Mouse (Mus musculus): ENCODE measurements at regions not wholly inside any gene's neighbourhood (a gene's known extent, or its start where the extent isn't known, plus 50 kb on each side); places are given as distances from the start of the nearest gene placed in this dataset.

DNA sequence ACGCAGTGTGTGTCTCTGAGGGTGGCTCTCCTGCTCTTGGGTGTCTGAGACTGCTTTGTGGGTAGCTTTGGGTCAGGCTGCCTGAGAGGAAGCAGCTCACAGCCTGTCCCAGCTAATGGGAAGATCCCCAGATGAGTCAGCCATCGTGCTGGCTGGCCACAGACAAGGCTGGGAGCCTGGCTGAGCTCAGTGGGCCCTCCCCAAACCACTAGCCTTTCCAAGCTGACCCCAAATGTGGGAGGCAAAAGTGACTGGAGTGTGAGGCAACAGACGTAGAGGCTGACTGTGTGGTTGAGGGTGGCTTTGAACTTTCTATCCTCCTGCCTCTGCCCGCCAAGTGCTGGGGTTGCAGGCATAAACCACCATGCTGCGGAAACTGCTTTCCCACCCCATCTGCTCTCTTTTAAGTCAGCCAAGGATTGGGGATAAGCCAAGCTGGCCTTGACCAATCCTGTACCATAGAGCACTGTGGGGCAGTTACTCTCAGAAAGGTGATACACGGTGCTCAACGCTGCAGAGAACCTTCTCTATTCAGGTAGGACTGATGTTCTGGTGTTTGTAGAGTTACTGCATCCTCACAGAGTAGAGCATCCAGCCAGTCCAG is 163.0 kb downstream of the Tpra1 start:
- Histone ChIP-seq H3K27me3 (no peaks in the 10 kb centered on the region), H3K4me3 (no peak overlapping the region), H3K4me1 (no peaks in the 10 kb centered on the region), H3K27ac (no peak overlapping the region), H3K9me3 (0 out of 2 replicates have a peak, but pooled peaks cover 4% of the 10 kb centered on the region), H3K9ac (no peak overlapping the region), H3K36me3 (no peaks in the 10 kb centered on the region), H3K4me2 (no peak overlapping the region)
- ATAC-seq (ENCODE audit: insufficient number of reproducible peaks, insufficient read depth, low FRiP score, low TSS enrichment, low read depth) = no peak
- 77% methylated on average over 7 of the region's 7 CpGs for WGBS

DNA sequence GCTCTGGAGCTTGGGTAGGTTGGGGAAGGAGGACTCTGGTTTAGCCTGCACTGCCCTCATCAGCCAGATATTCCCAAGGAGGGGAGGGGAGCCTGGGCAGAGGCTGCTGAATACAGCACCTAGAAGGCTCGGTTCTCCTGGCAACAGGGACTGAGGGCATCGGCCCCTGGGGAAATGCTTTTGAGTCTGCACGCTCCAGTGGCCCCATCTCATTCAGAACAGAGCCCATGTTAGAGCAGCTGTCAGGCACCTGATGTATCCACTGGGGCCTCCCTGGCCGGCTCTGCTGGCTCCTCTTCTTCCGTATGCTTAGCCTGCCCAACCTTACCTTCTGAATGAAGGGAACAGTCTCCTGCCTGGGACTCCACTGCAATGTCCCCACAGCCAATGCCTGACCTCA is 164.5 kb downstream of the Tpra1 start:
- Histone ChIP-seq H3K4me3 (no peak overlapping the region), H3K27ac (no peak overlapping the region), H3K36me3 (no peaks in the 10 kb centered on the region), H3K4me2 (no peak overlapping the region), H3K9ac (no peak overlapping the region), H3K4me1 (no peaks in the 10 kb centered on the region), H3K27me3 (no peaks in the 10 kb centered on the region), H3K9me3 (0 out of 2 replicates have a peak, but pooled peaks cover 4% of the 10 kb centered on the region)
- no peak for ATAC-seq (ENCODE audit: insufficient number of reproducible peaks, insufficient read depth, low FRiP score, low TSS enrichment, low read depth)
- 59% methylated on average over 5 of the region's 5 CpGs for WGBS

DNA sequence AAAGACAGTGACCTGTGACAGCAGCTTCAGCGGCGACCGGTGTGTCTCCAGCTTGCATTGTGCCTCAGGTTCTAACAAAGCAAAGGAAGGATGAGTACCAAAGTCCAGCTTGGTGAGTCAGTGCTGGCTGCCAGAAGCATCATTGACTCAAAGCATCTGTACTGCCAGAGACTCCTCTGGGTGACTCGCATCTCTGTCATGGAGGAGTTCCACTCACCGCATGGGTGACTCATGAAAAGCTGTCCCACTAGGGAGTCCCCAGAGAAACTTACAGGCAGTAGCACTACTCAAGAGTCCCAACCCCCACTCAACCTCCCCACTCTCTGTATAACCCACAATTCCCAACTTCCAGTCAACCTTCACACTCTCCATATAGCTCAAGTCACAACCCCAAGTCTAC is 166.2 kb downstream of the Tpra1 start:
- Histone ChIP-seq H3K4me1 (no peaks in the 10 kb centered on the region), H3K9me3 (0 out of 2 replicates have a peak, but pooled peaks cover 4% of the 10 kb centered on the region), H3K4me2 (no peak overlapping the region), H3K27ac (no peak overlapping the region), H3K36me3 (no peaks in the 10 kb centered on the region), H3K27me3 (no peaks in the 10 kb centered on the region), H3K9ac (no peak overlapping the region), H3K4me3 (no peak overlapping the region)
- no peak for ATAC-seq (ENCODE audit: insufficient number of reproducible peaks, insufficient read depth, low FRiP score, low TSS enrichment, low read depth)
- 96% methylated on average over 5 of the region's 5 CpGs for WGBS

DNA sequence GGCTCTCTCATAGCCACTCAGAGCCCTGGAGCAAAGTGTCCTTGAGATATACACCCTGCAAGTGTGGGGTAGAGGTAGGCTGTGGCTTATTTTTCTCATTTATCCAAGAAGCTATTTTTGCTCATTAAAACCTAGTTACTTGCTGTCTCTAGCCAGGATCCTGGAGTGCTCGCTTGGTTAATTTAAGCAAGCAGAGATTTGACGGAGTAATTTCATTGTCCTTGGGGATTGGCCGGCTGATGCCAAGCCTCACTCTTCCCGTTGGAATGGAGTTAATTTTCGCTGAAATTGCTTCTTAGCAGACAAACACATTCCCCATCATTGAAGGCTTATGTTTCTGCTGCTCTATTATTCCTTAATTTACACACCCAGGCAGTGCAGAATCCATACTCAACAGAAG is 167.1 kb downstream of the Tpra1 start:
- no peak for ATAC-seq (ENCODE audit: insufficient number of reproducible peaks, insufficient read depth, low FRiP score, low TSS enrichment, low read depth)
- H3K4me3 ChIP-seq = no peak overlapping the region
- 0 out of 2 replicates have a peak, but pooled peaks cover 4% of the 10 kb centered on the region for H3K9me3 ChIP-seq
- H3K4me1 ChIP-seq = no peaks in the 10 kb centered on the region
- H3K27ac ChIP-seq = no peak overlapping the region
- no peaks in the 10 kb centered on the region for H3K36me3 ChIP-seq
- H3K27me3 ChIP-seq = no peaks in the 10 kb centered on the region
- H3K4me2 ChIP-seq = no peak overlapping the region
- WGBS = 75% methylated on average over 5 of the region's 5 CpGs
- H3K9ac ChIP-seq = no peak overlapping the region

GRCm38 (mm10) chr6:89070011-89070410 is 168.0 kb downstream of the Tpra1 start:
- no peaks in the 10 kb centered on the region for H3K27me3 ChIP-seq

GRCm38 (mm10) chr6:89071766-89072165 is 169.7 kb downstream of the Tpra1 start:
- H3K9ac ChIP-seq = no peak overlapping the region
- H3K4me3 ChIP-seq = no peak overlapping the region
- H3K27ac ChIP-seq = no peak overlapping the region
- 0 out of 2 replicates have a peak, but pooled peaks cover 4% of the 10 kb centered on the region for H3K9me3 ChIP-seq
- ATAC-seq (ENCODE audit: insufficient number of reproducible peaks, insufficient read depth, low FRiP score, low TSS enrichment, low read depth) = no peak
- no peaks in the 10 kb centered on the region for H3K36me3 ChIP-seq
- H3K4me2 ChIP-seq = no peak overlapping the region
- 2% methylated on average over 2 of the region's 2 CpGs for WGBS
- H3K27me3 ChIP-seq = no peaks in the 10 kb centered on the region
- H3K4me1 ChIP-seq = no peaks in the 10 kb centered on the region

More at GRCm38 (mm10) chr6:89070011-89070410, 168.0 kb downstream of the Tpra1 start:
- H3K27ac ChIP-seq = no peak overlapping the region
- H3K36me3 ChIP-seq = no peaks in the 10 kb centered on the region
- no peak overlapping the region for H3K4me3 ChIP-seq
- 0 out of 2 replicates have a peak, but pooled peaks cover 4% of the 10 kb centered on the region for H3K9me3 ChIP-seq
- no peak for ATAC-seq (ENCODE audit: insufficient number of reproducible peaks, insufficient read depth, low FRiP score, low TSS enrichment, low read depth)
- no peaks in the 10 kb centered on the region for H3K4me1 ChIP-seq
- no peak overlapping the region for H3K9ac ChIP-seq
- H3K4me2 ChIP-seq = no peak overlapping the region
- 19% methylated on average over 3 of the region's 3 CpGs for WGBS

- Histone ChIP-seq H3K36me3 (no peaks in the 10 kb centered on the region), H3K27ac (no peak overlapping the region), H3K4me1 (no peaks in the 10 kb centered on the region), H3K9me3 (0 out of 2 replicates have a peak, but pooled peaks cover 3% of the 10 kb centered on the region), H3K27me3 (no peaks in the 10 kb centered on the region), H3K4me3 (no peak overlapping the region), H3K4me2 (no peak overlapping the region), H3K9ac (no peak overlapping the region)
- WGBS = 57% methylated on average over 2 of the region's 2 CpGs
- peak; percentile 52; the same call in 1 of the 2 replicates for ATAC-seq (ENCODE audit: insufficient number of reproducible peaks, insufficient read depth, low FRiP score, low TSS enrichment, low read depth)
Observed at GRCm38 (mm10) chr6:89072569-89072968, 170.5 kb downstream of the Tpra1 start.

- H3K27ac ChIP-seq = no peak overlapping the region
- H3K36me3 ChIP-seq = no peaks in the 10 kb centered on the region
- H3K27me3 ChIP-seq = no peaks in the 10 kb centered on the region
- H3K9ac ChIP-seq = no peak overlapping the region
- no peaks in the 10 kb centered on the region for H3K9me3 ChIP-seq
- no peaks in the 10 kb centered on the region for H3K4me1 ChIP-seq
- H3K4me2 ChIP-seq = no peak overlapping the region
- no peak for ATAC-seq (ENCODE audit: insufficient number of reproducible peaks, insufficient read depth, low FRiP score, low TSS enrichment, low read depth)
- 65% methylated on average over 6 of the region's 6 CpGs for WGBS
- no peak overlapping the region for H3K4me3 ChIP-seq
Observed at GRCm38 (mm10) chr6:89081624-89082300, 179.7 kb downstream of the Tpra1 start.

GRCm38 (mm10) chr6:89084437-89084836 is 182.4 kb downstream of the Tpra1 start:
- 95% methylated on average over 3 of the region's 3 CpGs for WGBS
- Histone ChIP-seq H3K9me3 (no peaks in the 10 kb centered on the region; the same call in 1 of the 2 replicates), H3K36me3 (no peaks in the 10 kb centered on the region), H3K4me1 (no peaks in the 10 kb centered on the region), H3K4me3 (no peak overlapping the region), H3K4me2 (no peak overlapping the region), H3K27ac (no peak overlapping the region), H3K27me3 (no peaks in the 10 kb centered on the region), H3K9ac (no peak overlapping the region)
- no peak for ATAC-seq (ENCODE audit: insufficient number of reproducible peaks, insufficient read depth, low FRiP score, low TSS enrichment, low read depth)

- Histone ChIP-seq H3K36me3 (no peaks in the 10 kb centered on the region), H3K27ac (no peak overlapping the region), H3K9ac (no peak overlapping the region), H3K9me3 (no peaks in the 10 kb centered on the region; the same call in 1 of the 2 replicates), H3K27me3 (no peaks in the 10 kb centered on the region), H3K4me3 (no peak overlapping the region), H3K4me2 (no peak overlapping the region), H3K4me1 (no peaks in the 10 kb centered on the region)
- ATAC-seq (ENCODE audit: insufficient number of reproducible peaks, insufficient read depth, low FRiP score, low TSS enrichment, low read depth) = no peak
- WGBS = 68% methylated on average over 6 of the region's 6 CpGs
Observed at GRCm38 (mm10) chr6:89085151-89085550, 183.1 kb downstream of the Tpra1 start.

DNA sequence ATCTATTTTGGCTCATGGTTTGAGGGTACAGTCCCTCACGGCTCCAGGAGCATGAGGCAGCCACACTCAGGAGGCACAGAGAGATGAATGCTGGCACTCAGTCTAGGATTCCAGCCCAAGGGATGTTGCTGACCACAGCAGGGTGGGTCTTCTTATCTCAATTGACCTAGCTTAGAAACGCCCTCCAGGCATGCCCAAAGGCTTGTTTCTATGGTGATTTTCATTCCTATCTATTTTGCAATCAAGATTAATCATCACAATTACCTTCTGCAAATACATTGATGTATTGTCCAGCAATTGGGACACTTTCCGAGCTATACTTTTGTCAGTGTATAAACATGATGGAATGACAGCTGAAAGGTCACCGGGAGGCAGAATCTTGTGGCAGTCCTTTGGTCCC is 185.6 kb downstream of the Tpra1 start:
- Histone ChIP-seq H3K9me3 (no peaks in the 10 kb centered on the region; the same call in 1 of the 2 replicates), H3K27me3 (no peaks in the 10 kb centered on the region), H3K9ac (no peak overlapping the region), H3K36me3 (no peaks in the 10 kb centered on the region), H3K27ac (no peak overlapping the region), H3K4me1 (no peaks in the 10 kb centered on the region), H3K4me3 (no peak overlapping the region), H3K4me2 (no peak overlapping the region)
- no peak for ATAC-seq (ENCODE audit: insufficient number of reproducible peaks, insufficient read depth, low FRiP score, low TSS enrichment, low read depth)
- WGBS = 66% methylated on average over 4 of the region's 4 CpGs

- Histone ChIP-seq H3K36me3 (no peaks in the 10 kb centered on the region), H3K9me3 (no peaks in the 10 kb centered on the region; the same call in 1 of the 2 replicates), H3K4me2 (no peak overlapping the region), H3K27me3 (no peaks in the 10 kb centered on the region), H3K4me1 (no peaks in the 10 kb centered on the region), H3K9ac (no peak overlapping the region), H3K4me3 (no peak overlapping the region), H3K27ac (no peak overlapping the region)
- no peak for ATAC-seq (ENCODE audit: insufficient number of reproducible peaks, insufficient read depth, low FRiP score, low TSS enrichment, low read depth)
- WGBS = 90% methylated on average over 5 of the region's 5 CpGs
Observed at GRCm38 (mm10) chr6:89090096-89090495, 188.0 kb downstream of the Tpra1 start.
